Mouse (Mus musculus) A20 (cell line): ENCODE measurements around the gene Ifit1bl2.
"Not testable (repeated sequence)": the region's sequence is repeated elsewhere in the genome, so short reads cannot be mapped to it uniquely, and the experiment has no call there.

Experiments used
- DNase-seq: peaks from one replicate; pipeline ENCODE4 v3.0.0-alpha.2; 2011; ENCODE audit warnings: low read depth, low spot score

Ifit1bl2 gene

DNA sequence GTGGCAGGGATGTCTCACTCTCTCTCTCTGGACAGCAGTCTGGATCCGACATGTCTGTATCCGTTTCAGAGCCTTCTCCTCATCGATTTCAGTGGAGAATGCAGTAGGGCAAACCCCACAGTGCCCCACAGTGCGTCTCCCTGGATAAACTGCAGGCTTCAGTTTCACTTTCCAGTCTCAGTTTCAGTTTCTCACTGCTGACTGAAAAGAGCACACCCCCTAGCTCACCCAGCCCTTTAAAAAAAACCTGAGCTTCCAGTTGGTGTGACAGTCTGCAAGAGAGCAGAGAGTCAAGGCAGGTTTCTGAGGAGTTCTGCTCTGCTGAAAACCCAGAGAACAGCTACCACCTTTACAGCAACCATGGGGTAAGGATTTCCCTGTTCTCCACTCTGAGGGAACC lies at the start of gene Ifit1bl2, which contains the start of gene Ifit1:
Gene Ifit1bl2, minus strand, starts transcription at position 121 of the 400 bp plus-strand sequence.
Gene Ifit1, plus strand, starts transcription at position 249 of the 400 bp plus-strand sequence.
- peak; percentile 55 for DNase-seq

DNA sequence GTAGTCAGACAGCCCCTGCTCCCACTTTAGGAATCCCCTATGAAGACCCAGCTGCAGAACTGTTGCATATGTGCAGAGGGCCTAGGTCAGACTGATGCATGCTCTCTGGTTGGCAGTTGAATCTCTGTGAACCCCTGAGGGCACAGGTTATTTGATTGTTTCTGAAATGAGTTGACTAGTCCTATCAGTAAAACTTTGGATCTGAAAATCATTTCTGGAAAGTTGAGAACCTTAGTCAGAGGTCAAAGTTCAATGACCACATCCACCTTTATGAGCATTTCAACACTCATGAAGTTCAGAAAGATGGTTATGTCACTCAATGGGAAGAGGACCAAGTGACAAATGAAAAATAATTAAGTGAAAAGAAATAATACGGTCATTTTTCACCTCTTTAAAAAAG lies 45.0 kb upstream of the Ifit1bl2 start:
- DNase-seq, result no peak

DNA sequence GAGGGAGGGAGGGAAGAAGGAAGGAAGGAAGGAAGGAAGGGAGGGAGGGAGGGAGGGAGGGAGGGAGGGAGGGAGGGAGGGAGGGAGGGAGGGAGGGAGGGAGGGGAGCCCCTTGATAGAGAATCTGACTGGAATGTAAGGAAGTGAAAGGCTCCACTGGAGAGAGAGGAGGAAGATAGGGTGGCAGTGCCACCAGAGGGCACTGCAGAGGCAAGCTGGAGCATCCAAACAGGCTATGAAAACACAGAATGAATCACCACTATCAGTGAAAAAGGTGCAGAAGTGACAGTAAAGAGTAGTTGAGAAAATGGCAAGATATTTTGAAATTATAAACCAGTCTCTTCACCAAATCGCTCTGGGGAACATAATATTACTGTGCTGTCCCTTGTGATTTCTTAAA lies 44.3 kb upstream of the Ifit1bl2 start:
- peak; percentile 52 for DNase-seq

DNA sequence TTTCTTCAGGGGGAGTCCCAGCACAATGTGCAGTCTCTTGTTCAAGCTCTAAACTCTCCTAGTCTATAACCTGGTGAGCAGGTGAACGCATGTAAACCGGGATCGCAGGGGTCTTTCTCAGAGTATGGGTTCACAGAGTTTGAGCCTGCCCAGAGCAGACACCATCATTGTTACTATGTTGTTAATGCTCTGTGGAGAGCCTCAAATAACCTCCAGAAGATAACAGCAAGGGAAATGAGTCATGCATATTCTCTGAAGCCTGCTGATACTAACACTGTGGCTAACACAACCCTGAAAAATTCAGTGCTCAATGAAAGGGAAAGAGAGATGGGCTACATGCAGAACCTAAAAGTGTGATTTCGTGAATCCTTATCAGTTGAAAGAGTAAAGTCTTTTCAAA lies 37.9 kb upstream of the Ifit1bl2 start:
- DNase-seq, result no peak

DNA sequence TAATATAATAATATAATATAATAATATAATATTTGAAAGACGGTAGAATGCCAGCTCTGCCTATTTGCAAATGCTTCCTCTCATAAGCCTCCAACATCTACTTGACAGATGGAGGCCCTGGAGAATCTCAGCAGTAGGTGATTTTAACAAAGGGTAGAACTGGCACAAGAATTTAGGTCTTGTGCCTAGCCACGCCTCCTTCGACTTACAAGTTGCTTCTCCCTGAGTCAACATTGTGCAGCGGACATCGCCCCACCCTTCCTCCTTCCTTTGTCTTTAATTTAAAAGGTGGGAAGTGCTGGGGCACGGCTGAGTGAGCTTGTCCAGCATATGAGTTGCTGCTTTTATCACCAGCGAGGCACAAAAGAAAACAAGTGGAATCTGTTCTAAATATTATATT lies 32.9 kb upstream of the Ifit1bl2 start:
- no peak for DNase-seq

DNA sequence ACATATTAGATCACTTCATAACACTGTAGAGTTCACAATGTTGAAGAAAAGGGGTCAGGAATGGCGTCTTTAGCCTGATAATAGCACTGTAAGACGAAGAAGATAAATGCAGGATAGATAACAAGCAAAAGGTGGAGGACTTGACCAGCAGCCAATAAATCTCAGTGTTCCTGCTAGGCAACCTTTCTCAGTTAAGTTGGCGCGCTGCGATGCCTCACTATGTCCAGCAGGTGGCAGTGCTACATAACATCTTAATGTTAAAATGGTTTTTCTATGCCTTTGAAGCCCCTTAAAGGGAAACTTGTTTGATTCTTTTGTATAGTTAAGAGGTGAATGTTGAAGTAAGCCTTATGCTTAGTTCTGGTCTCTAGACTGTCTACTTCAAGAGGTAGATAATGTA lies 25.6 kb upstream of the Ifit1bl2 start:
- peak; percentile 70 for DNase-seq

DNA sequence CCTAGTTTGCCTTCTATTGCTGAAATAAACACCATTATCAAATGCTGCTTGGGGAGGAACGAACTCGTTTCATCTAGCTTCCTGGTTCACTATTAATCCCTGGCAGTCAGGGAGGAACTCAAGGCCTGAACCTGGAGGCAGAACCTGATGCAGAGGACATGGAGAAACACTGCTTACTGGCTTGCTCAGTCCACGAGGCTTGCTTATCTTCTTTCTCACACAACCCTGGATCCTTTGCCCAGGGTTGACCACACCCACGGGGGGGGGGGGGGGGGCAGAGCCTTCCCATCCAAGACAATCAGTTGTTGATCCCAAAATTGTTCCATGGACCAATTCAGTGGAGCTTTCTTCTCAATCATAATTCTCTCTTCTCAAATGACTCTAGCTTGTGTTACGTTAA lies 22.2 kb upstream of the Ifit1bl2 start:
- DNase-seq, result no peak

DNA sequence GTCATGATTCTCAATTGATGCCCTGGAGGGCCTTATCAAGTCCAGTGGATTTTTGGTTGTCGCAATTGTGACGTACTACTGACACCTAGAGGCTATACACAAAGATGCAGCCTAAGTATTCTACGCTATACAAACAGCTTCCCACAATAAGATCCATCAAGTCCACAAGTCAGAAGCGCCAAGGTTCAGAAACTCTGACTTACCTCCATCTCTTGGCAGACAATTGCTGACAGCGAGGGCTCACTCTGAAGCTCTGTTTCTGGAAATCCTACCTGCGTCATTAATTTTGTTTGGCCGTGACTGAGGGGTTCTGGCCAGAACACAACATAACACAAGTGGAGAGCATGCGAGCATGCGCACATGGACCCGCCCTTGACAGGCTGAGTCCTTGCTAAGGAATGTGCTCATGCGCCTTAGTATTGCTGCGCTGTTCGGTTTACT lies 21.5 kb upstream of the Ifit1bl2 start:
- peak; percentile 78 for DNase-seq

DNA sequence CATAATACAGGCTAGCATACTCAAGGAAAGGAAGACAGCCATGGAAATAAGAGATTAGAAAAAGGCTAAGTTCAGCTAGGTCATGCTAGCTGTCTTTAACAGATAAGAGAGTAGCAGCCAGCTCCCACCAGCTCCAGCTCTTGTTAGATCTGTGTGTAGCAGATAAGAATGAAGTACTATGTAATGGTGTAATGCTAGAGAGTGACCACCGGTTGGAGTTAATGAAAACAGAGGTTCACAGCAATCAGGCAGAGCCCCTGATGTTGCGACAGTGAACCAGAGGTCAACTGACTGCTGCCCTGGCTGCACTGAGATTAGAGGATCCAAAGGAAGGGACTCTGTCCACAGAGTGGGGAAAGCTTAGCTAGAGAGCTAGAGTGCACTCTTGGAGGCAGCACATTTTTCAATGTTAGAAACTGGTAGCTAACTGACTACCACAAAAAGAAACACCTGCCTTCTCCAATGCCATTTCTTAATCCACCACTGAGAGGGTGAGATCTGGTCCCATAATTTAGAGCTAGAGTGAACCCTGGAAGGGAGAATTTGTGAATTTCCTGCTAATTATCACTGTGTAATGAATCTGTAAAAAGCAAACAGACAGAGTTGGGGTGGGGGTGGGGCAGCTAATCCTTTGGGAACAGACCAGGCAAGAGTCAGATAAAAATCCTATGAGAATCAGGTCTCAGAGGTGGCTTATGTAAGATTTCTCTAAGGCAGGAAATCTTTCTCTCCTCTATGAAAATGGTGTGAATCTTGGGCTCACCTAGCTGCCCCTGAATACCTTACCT lies 16.2 kb upstream of the Ifit1bl2 start:
- no peak for DNase-seq

DNA sequence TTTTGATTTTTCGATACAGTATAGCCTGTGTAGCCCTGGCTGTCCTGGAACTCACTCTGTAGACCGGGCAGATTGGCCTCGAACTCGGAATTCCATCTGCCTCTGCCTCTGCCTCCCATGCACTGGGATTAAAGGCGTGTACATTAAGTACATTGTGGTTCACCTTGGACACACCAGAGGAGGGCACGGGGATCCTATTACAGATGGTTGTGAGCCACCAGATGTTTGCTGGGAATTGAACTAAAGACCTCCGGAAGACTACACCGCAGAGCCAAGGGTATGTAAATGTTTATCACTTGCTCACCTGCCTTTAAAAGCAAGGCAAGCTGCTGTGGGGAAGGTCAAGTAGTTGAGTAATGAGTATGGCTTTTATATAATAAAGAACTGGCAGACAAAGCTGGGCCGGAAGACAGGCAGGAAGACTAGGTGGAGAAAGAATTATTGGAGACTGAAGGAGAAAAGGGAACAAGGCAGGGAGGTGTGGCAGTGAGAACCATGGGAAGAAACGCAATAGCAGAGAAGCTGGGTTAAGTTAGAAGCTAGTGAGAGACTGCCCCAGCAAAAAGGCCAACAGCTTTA lies 14.8 kb upstream of the Ifit1bl2 start:
- DNase-seq, result no peak

DNA sequence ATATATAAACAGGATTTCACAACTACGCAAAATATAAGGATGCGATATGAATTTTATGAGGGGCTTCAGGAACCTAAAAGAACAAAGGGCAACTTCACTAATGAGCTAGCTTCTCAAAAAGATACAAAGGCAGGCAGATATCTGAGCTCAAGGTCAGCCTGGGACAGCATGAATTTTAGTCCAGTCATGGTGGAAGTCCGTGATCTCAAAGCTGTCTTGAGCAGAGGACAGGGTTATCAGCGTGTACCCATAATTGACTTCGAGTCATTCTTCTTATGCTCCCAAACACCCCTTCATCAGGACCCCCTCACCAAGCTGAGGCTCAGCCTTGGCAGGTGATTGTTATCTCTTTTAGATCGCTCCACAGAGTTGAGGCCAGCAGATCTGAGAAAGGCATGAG lies 10.5 kb upstream of the Ifit1bl2 start:
- no peak for DNase-seq

DNA sequence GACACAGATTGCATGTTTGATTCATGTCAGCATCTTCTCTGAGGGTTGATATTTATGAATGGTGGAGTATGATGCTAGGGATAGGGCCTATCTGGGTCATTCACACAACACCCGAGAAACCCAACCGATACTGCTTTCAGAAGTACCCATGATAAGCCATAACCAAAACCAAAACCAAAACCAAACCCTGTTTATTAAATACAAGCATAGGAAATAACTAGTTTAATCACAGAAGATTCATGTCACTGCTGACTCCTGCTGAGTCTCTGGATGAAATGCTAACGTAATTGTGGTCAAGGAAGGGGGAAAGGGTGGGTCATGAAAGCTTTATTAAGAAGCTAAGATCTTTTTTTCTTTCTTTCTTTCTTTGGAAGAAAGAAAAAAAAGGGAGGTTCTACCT lies 9.7 kb upstream of the Ifit1bl2 start:
- DNase-seq, result no peak

DNA sequence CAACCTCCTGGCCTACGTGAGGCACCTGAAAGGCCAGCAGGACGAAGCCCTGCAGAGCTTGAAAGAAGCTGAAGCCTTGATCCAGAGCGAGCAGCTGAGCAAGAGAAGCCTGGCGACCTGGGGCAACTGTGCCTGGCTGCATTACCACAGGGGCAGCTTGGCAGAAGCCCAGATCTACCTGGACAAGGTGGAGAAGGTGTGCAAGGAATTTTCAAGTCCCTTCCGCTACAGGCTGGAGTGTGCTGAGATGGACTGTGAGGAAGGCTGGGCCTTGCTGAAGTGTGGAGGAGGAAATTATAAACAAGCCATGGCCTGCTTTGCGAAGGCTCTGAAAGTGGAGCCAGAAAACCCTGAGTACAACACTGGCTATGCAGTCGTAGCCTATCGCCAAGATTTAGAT lies 7.1 kb upstream of the Ifit1bl2 start:
- DNase-seq, result not testable (repeated sequence)

DNA sequence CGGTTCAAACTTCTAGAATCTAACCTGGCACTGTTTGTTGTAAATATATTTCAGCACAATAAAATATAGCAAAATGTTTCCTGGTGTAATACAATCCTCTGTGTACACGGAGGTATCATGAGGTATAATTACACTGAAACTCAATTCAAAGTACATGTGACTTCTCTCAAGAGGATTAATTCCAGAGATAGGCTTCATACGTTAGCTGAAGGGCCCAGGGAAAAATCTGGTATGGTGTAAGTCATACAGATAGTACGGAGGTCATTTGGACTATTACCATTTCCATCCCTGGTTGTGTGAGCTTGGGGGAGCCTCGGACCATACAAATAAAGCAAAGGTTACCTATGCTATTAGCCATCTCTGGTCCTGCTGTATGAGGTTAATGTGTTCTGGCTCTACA lies 2.1 kb upstream of the Ifit1bl2 start:
- DNase-seq, result no peak

DNA sequence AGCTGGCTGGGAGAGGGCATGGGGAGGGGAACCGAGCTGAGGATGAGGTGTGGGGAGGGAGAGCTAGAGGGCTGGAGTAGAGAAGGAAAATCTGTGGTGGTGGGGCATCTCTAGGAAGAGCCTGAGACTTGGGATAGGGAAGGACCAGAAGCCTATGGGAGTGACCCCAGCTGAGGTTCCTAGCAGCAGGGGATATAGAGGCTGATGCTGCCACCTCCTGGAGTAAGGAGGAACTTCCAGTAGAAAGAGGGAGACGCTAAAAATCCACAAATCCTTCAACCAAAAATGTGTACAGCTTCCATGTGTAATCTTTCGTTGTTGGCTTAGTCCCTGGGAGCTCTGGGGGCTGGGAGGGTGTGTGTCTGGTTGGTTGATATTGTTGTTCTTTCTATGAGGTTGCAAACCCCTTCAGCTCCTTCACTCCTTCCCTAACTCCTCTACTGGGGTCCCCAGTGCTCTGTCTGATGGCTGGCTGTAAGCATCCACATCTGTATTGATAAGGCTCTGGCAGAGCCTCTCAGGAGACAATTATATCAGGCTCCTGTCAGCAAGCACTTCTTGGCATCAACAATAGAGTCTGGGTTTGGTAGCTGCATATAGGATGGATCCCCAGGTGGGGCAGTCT lies 3.5 kb downstream of the Ifit1bl2 start:
- DNase-seq, result peak; percentile 52

DNA sequence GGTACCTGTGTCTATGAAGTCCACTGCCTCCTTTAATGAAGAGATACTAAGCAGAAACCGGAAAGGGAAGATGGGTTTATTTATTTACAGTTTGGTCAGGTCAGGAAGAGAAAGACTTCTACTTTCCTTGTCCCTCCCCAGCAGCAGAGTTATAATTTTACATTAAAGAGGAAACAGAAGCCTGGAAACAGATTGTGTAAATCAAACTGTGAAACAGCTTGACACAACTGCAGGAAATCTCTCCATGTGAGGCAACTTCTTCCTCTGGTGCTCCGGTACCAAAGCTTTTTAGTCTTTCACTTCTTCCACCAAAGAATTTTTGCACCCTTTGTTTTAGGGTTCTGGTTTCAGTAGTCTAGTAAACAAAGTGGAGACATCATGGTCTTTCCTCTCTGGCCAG lies 7.1 kb downstream of the Ifit1bl2 start:
- no peak for DNase-seq

DNA sequence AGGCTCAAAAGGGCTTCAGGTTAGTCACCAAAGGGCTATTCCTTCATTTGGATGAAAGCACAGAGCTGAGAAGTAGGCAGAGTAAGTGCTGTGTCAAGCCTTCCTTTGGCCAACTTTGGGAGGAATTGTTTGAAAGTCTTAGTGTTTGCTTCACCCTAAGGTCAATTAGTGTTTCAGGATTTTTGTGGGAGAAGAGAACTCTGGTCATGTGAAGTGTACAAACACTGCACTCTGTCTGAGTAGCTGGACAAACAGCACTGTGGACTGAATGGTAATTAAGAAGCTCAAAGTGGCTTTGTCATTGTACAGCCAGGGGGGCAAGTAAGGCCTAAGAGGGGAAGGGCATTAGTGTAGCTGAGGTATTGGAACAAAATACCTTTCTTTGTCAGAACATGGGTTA lies 9.1 kb downstream of the Ifit1bl2 start:
- no peak for DNase-seq

DNA sequence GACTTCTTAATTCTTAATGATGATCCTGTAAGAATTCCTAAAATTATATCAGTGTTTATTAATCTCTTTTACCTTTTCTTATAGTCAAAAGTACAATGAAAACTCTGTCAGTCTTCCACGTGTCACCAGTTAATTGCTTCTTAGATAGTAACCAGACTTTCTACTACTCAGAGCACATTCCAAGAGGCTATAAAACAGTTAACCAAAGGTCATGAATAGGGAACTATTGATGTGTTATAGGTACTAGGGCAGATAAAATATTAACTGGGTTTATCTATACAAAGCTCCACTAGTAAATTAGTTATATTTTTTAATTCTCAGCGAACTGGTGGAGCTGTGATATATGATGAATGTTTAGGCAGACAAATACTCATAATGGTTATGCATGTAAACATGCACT lies 13.0 kb downstream of the Ifit1bl2 start:
- DNase-seq, result no peak

DNA sequence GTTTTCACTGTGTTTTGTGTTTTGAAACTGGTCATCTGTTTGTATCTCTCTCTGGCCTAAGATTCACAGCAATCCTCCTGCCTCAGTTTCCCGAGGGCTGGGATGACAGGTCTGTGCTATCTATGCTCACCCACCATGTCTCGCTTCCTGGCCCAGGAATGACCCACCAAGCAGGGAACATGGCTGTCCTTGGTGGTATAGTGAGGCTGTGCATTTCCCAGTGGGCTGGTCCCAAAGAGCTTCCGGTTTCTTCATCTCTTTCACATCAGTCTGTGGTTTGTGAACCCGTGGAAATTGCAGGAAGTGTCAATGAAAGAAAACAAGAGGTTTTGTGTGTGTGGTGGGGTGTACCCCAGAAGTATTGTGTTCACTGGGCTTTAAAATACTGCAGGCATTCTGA lies 15.9 kb downstream of the Ifit1bl2 start:
- DNase-seq, result no peak

DNA sequence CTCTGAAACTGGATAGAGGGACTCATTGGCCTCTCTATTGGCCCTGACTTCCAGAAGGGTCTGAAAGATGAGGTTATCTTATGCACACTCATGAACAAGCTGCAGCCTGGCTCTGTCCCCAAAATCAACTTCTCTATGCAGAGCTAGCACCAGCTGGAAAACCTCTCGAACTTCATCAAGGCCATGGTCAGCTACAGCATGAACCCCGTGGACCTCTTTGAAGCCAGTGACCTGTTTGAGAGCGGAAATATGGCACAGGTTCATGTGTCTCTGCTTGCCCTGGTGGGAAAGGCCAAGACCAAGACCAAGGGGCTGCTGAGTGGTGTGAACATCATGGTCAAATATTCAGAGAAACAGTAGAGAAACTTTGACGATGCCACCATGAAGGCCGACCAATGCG lies 16.8 kb downstream of the Ifit1bl2 start:
- no peak for DNase-seq

DNA sequence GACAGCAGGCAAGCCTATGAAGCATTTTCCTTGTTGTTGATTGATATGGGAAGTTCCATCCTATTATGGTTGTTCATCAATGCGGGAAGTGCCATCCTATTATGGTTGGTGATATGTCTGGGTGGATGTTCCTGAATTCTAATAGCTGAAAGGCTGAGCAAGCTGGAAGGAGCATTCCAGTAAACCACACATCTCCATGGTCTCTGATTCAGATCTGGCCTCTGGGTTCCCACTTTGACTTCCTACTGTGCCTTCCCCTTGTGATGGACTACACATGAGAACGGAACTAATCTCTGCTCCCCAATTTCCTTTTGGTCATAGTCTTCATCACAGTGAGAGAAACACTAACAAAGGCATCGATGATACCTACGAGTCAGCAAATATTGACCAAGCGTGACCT lies 19.7 kb downstream of the Ifit1bl2 start:
- no peak for DNase-seq

DNA sequence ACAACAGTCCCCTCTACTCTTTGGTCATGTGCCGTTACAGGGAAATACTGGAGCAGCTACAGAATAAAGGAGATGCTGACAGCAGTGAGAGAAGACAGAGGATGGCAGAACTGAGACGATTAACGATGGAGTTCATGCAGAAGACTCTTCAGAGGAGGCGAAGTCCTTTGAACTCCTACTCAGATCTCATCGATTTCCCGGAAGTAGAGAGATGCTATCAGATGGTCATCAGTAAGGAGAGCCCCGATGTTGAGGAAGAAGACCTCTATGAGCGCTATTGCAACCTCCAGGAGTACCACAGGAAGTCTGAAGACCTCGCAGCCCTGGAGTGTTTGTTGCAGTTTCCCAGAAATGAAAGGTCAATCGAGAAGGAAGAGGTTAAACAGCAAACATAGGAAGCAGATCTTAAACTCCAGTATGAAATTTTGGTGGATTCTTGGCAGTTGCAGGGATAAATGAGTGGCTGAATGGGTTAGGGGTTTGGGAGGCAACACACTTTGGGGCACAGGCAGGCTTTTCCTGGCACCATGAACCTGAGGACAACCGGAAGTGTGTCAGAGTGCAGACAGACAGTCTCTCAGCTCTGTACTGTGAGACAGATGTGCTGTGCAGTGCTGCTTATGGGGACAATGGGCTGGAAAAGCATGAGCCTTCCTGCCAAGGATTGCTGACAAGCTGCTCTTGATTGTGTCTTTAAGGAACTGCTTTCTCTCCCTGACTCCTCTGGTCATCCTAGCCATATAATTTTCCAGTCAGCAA lies 28.1 kb downstream of the Ifit1bl2 start:
- DNase-seq, result not testable (repeated sequence)
